Mouse (Mus musculus) liver, embryonic 16.5 days (tissue): ENCODE results near the gene Adam15. TPM values are rescaled to one million over a fixed set of nuclear protein-coding genes. Genes with fewer than 3 reads are reported as not detected.

Experiments used
- ATAC-seq: fragments of 200-750 bp; cut with Nextera tagmentation; 2 replicates; pipeline ENCODE4 v1.8.0; 2017; ENCODE audit warnings: low read depth, mild to moderate bottlenecking, moderate number of reproducible peaks, moderate library complexity
- H3K27ac ChIP-seq: fragments of 300-500 bp; sonication (generic); 2 replicates; pipeline ENCODE4 v1.5.1; 2014; ENCODE audit warnings: mild to moderate bottlenecking, low read length
- H3K27me3 ChIP-seq: fragments of 300-500 bp; sonication (generic); 2 replicates; pipeline ENCODE4 v1.6.1; 2014; ENCODE audit warnings: low read depth, low read length, mixed read lengths; ENCODE audit not compliant: control insufficient read depth, insufficient read depth
- H3K36me3 ChIP-seq: fragments of 300-500 bp; sonication (generic); 2 replicates; pipeline ENCODE4 v1.6.1; 2014; ENCODE audit warnings: mild to moderate bottlenecking; ENCODE audit not compliant: control insufficient read depth, insufficient read depth
- H3K4me1 ChIP-seq: fragments of 300-500 bp; sonication (generic); 2 replicates; pipeline ENCODE4 v1.6.1; 2014; ENCODE audit warnings: low read depth, low read length, mixed read lengths; ENCODE audit not compliant: control insufficient read depth
- H3K4me2 ChIP-seq: fragments of 300-500 bp; sonication (generic); 2 replicates; pipeline ENCODE4 v1.6.1; 2014; ENCODE audit warnings: low read depth, low read length, mixed read lengths
- H3K4me3 ChIP-seq: fragments of 300-500 bp; sonication (generic); 2 replicates; pipeline ENCODE4 v1.5.1; 2014; ENCODE audit warnings: low read depth, mild to moderate bottlenecking, low read length
- H3K9ac ChIP-seq: fragments of 300-500 bp; sonication (generic); 2 replicates; pipeline ENCODE4 v1.6.1; 2014; ENCODE audit warnings: low read depth, low read length
- H3K9me3 ChIP-seq: fragments of 300-500 bp; sonication (generic); replicated peaks from 2 replicates; pipeline ENCODE4 v1.6.1; 2016; ENCODE audit warnings: low read length; ENCODE audit not compliant: control insufficient read depth
- WGBS: fragments of 180-500 bp; shearing (Covaris S2); extraction: QIAGEN DNeasy Blood & Tissue Kit; methylation state at CpG from one replicate; pipeline ENCODE4 v1.1.7; 2014; ENCODE audit not compliant: insufficient replicate concordance; 5-methylcytosine and 5-hydroxymethylcytosine counted together
- polyA plus RNA-seq: library from polyadenylated mRNA; unstranded; fragments of >200 nt; fragmentation: Nextera tagmentation; extraction: Ambion mirVana; gene quantifications from 2 replicates; pipeline ENCODE4 v1.2.1, GENCODE M21; 2015

Adam15 gene
- 9.0 and 11.2 TPM in 2 replicates for polyA plus RNA-seq

GRCm38 (mm10) chr3:89349869-89350501 lies at the start of gene Adam15:
Gene Adam15 (minus strand): TSS chr3:89349996.
- no peaks in the 10 kb centered on the region for H3K9me3 ChIP-seq
- H3K4me3 ChIP-seq: peak within 1 kb of the TSS; percentile 64
- H3K27me3 ChIP-seq: peaks cover 41% of the 10 kb centered on the region
- H3K9ac ChIP-seq: peak within 1 kb of the TSS; percentile 31; the same call in 1 of the 2 replicates
- peak within 1 kb of the TSS; percentile 84 for H3K4me2 ChIP-seq
- peaks cover 6% of the 10 kb centered on the region for H3K4me1 ChIP-seq
- H3K36me3 ChIP-seq: no peaks in the 10 kb centered on the region
- under 1% methylated on average over 58 of the region's 59 CpGs for WGBS
- peak; percentile 78 for ATAC-seq
- no peak within 1 kb of the TSS for H3K27ac ChIP-seq

DNA sequence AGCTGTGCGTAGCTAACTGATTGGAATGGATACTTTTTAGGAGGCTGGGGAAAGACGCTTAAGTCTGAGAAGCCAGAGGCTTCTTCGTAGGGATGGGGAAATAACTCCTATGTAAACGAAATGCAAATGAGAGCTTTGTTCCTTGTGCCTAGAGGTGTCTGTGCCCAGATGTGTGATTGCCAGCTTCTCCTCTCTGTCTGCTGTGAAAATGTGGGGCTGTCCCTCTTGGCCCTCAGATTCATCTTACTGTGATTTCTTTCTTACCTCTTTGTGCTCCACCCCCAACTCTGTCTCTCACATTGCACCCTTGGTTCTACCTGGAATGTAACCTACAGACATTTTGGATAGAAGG lies 46.8 kb upstream of the Adam15 start:
- peaks cover 24% of the 10 kb centered on the region for H3K27me3 ChIP-seq
- H3K4me2 ChIP-seq: peak overlapping the region; percentile 99
- H3K36me3 ChIP-seq: no peaks in the 10 kb centered on the region
- H3K4me1 ChIP-seq: peaks cover 30% of the 10 kb centered on the region
- H3K9me3 ChIP-seq: no peaks in the 10 kb centered on the region
- WGBS: under 1% methylated on average over 4 of the region's 4 CpGs
- peak overlapping the region; percentile 71 for H3K4me3 ChIP-seq
- ATAC-seq: no peak
- H3K9ac ChIP-seq: no peak overlapping the region
- no peak overlapping the region for H3K27ac ChIP-seq

GRCm38 (mm10) chr3:89395806-89396653 lies 46.2 kb upstream of the Adam15 start:
- Histone ChIP-seq H3K27me3 (peaks cover 30% of the 10 kb centered on the region), H3K4me1 (peaks cover 33% of the 10 kb centered on the region), H3K4me3 (peak overlapping the region; percentile 71), H3K36me3 (no peaks in the 10 kb centered on the region), H3K9me3 (no peaks in the 10 kb centered on the region), H3K4me2 (peak overlapping the region; percentile 99), H3K27ac (peak overlapping the region; percentile 53), H3K9ac (peak overlapping the region; percentile 71)
- under 1% methylated on average over 43 of the region's 44 CpGs for WGBS
- ATAC-seq: no peak

GRCm38 (mm10) chr3:89395419-89395805 lies 45.6 kb upstream of the Adam15 start:
- Histone ChIP-seq H3K27ac (peak overlapping the region; percentile 89), H3K4me2 (peak overlapping the region; percentile 99), H3K36me3 (no peaks in the 10 kb centered on the region), H3K9me3 (no peaks in the 10 kb centered on the region), H3K27me3 (peaks cover 31% of the 10 kb centered on the region), H3K9ac (peak overlapping the region; percentile 73), H3K4me3 (peak overlapping the region; percentile 71), H3K4me1 (peaks cover 38% of the 10 kb centered on the region)
- ATAC-seq: no peak
- 3% methylated on average over 10 of the region's 10 CpGs for WGBS

DNA sequence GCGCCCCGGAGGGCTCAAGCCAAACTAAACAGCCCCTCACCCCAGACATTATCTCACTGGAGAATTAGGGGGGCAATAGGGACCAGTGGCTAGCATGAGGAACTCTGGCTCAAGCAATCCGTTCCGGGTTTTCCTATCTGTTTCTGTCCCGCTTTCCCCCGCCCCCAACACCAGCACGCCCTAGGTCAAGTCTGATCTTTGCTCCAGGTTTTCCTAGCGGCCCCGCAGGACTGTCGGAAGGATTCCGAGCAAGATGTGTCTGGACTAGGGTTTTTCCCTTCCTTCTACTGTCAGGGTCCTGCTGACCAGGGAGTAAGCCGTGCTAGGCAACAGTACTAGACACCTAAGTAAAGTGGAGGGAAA lies 45.1 kb upstream of the Adam15 start:
- peak overlapping the region; percentile 71 for H3K4me3 ChIP-seq
- H3K27ac ChIP-seq: peak overlapping the region; percentile 89
- peaks cover 31% of the 10 kb centered on the region for H3K27me3 ChIP-seq
- WGBS: under 1% methylated on average over 11 of the region's 12 CpGs
- H3K4me1 ChIP-seq: peaks cover 42% of the 10 kb centered on the region
- H3K9ac ChIP-seq: peak overlapping the region; percentile 73
- no peaks in the 10 kb centered on the region for H3K36me3 ChIP-seq
- peak overlapping the region; percentile 99 for H3K4me2 ChIP-seq
- no peaks in the 10 kb centered on the region for H3K9me3 ChIP-seq
- peak; percentile 9 for ATAC-seq

- 0% methylated on average over 42 of the region's 42 CpGs for WGBS
These were observed 44.5 kb upstream of the Adam15 start, which contains the start of gene Zbtb7b for GRCm38 (mm10) chr3:89394006-89394893. Gene Zbtb7b (minus strand): TSS chr3:89394776.

GRCm38 (mm10) chr3:89393605-89394004 lies 43.8 kb upstream of the Adam15 start:
- H3K4me3 ChIP-seq: peak overlapping the region; percentile 71
- H3K9ac ChIP-seq: peak overlapping the region; percentile 73
- H3K4me2 ChIP-seq: peak overlapping the region; percentile 99
- WGBS: under 1% methylated on average over 15 of the region's 15 CpGs
- peaks cover 47% of the 10 kb centered on the region for H3K4me1 ChIP-seq
- peak; percentile 93 for ATAC-seq
- no peaks in the 10 kb centered on the region for H3K9me3 ChIP-seq
- peak overlapping the region; percentile 89 for H3K27ac ChIP-seq
- peaks cover 31% of the 10 kb centered on the region for H3K27me3 ChIP-seq
- H3K36me3 ChIP-seq: no peaks in the 10 kb centered on the region

More at GRCm38 (mm10) chr3:89394006-89394893, 44.5 kb upstream of the Adam15 start, which contains the start of gene Zbtb7b:
- no peaks in the 10 kb centered on the region for H3K9me3 ChIP-seq
- peak within 1 kb of the TSS; percentile 73 for H3K9ac ChIP-seq
- H3K4me3 ChIP-seq: peak within 1 kb of the TSS; percentile 71
- peaks cover 31% of the 10 kb centered on the region for H3K27me3 ChIP-seq
- no peaks in the 10 kb centered on the region for H3K36me3 ChIP-seq
- peak within 1 kb of the TSS; percentile 89 for H3K27ac ChIP-seq
- H3K4me1 ChIP-seq: peaks cover 45% of the 10 kb centered on the region
- H3K4me2 ChIP-seq: peak within 1 kb of the TSS; percentile 99
- ATAC-seq: peak; percentile 40

- Histone ChIP-seq H3K9ac (peak overlapping the region; percentile 68), H3K4me3 (peak overlapping the region; percentile 71), H3K27me3 (peaks cover 31% of the 10 kb centered on the region), H3K36me3 (no peaks in the 10 kb centered on the region), H3K4me2 (peak overlapping the region; percentile 99), H3K9me3 (no peaks in the 10 kb centered on the region), H3K27ac (peak overlapping the region; percentile 81), H3K4me1 (peaks cover 55% of the 10 kb centered on the region)
- ATAC-seq: no peak
- WGBS: 0% methylated on average over 21 of the region's 24 CpGs
These were observed 43.1 kb upstream of the Adam15 start for GRCm38 (mm10) chr3:89392871-89393311.
